Mouse (Mus musculus) urinary bladder, postnatal 36 days (tissue): ENCODE results near the gene Cxcr5.
"Not testable (repeated sequence)": the region's sequence is repeated elsewhere in the genome, so short reads cannot be mapped to it uniquely, and the experiment has no call there.

Source experiments
- DNase-seq, 2 experiments: peaks; one replicate each; pipeline ENCODE4 v3.0.0; 2022; ENCODE audit warnings: low spot score in 2 of 2, mixed read lengths in 1 of 2

The Cxcr5 gene

DNA sequence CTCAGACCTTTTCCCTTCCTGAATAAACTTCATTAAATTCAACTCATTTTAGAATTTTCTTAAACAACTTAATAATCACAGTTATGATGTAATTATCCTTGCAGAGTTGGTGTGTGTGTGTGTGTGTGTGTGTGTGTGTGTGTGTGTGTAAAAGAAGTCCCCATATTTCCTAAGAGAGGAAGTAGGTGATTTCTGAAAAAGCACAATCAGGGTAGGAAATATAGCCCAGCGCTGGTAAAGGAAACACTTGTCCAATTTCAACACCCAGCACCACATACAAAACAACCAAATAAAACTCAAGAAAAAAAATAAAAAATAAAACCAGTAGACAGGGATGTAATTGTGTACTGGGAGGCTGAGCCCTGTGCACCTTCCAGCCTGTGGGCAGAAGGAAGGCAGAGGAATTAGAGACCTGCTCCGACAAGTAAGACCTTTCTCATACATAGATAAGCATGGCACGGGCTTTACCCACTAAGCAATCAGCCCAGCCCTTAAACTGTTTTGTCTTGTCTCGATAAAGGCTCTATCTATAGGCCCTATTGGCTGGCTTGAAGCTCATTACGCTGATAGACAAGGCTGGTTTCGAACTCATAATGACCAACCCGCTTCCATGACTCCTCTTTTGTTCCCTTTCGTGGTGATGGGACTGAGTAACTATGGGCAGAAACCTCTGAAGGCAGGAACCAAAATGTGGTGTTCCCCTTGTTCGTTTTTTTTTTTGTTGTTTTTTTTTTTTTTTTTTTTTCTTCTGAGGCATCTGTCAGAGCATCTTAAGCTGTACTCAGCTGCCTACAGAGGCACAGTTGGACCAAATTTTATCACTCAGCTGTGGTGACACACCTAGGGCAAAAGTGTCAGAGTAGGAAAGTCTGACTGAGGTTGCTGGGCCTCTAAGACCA lies 25.8 kb upstream of the Cxcr5 start:
- no peak for DNase-seq

DNA sequence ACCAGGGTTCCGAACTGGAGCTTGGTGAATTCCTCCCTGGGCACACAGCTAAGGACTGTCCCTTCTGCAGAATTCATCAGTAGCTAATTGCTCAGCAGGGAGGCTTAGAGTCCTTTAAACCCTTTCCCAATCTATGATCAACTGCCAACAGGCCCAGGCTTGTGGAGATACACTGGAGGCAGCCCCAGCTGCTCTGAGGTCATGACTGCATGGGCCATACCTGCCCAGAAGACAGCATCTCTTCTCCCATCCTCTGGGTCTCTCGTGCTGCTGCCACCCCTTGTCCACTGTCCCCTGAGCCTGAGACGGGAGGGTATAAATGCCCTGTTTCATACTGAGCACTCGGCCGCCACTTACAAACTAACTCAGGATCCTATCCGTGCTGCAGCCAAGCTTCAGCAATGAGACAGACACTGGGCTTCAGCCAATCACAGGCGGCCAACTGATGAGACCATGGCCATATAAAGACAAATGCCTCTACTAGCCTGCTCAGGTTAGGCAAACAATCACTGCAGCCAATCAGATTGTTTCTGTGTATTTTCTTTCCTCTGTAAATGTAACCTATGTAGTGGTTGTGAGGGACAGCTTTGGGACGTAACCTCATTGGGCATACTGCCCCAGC lies 25.1 kb upstream of the Cxcr5 start:
- no peak for DNase-seq

DNA sequence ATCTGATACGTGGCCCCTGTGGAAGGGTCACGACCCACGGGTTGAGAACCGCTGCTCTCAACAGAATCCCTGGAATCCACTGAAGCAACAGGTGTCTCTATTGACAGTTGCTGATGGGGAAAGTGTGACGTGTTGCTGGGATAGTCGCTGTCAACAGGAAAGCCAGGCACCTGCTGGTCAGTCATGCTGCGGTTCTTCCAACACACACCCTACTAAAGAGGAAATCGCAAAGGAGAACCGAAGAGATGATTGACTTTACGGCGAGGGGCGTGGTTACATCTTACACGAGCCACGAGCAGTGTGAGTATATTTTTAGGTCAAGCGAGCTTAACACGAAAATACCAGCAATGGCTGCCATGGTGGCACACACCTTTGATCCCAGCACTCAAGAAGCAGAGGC lies 20.7 kb upstream of the Cxcr5 start:
- DNase-seq: no peak

DNA sequence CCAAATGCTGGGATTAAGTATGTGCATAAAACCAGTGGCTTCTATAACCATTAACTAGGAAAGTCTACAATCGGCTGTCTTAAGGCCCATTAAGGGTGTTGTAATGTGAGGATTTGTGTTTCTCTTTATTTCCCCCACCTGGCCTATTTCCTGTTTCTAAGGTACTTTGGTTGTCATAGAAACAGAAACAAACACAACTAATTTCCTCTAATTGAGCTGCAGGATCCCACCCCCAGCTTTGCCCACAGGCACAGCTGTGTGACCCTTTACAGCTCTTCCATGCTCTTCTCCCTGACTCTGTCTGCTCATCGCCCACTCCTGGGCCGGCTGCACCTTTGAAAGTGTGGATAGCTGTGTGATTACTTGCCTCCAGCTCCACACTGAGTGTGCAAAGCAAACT lies 19.7 kb upstream of the Cxcr5 start:
- DNase-seq: no peak

- no peak for DNase-seq
These were observed 18.4 kb upstream of the Cxcr5 start for GRCm38 (mm10) chr9:44580085-44580484.

DNA sequence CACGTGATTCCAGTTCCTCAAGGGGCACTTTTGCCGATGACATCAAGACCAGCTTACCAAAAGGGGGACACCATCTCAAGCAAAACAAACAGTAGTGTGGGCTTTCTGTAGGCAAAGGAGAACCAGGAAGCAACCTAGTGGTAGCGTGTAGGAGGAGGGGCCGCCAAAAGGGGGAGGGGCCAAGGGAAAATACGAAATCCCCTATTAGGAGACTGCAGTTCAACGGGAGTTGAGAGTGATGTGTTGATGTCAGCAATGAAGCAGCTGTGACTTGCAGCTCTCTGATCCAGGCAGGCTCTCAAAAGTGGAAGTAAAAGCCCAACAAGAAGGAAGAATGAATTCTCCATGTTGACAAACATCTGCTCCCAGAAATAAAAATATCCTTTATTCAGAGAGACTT lies 17.7 kb upstream of the Cxcr5 start:
- DNase-seq: no peak

DNA sequence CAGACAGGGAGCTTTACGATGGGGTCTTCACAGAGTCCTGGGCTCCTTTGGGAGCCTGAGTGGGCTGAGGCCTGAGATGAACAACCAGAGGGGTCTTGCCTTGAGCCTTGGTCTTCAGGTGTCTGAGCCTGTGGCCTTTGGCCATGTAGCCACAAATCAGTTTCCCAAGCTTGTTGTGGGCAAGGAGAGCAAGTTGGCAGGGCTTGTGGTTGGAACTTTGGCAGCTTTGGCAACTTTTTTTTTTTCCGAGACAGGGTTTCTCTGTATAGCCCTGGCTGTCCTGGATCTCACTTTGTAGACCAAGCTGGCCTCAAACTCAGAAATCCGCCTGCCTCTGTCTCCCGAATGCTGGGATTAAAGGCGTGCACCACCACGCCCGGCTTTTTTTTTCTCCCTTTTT lies 14.4 kb upstream of the Cxcr5 start:
- not testable (repeated sequence) for DNase-seq

- no peak for DNase-seq
These were observed 13.4 kb upstream of the Cxcr5 start for GRCm38 (mm10) chr9:44575095-44575494.

DNA sequence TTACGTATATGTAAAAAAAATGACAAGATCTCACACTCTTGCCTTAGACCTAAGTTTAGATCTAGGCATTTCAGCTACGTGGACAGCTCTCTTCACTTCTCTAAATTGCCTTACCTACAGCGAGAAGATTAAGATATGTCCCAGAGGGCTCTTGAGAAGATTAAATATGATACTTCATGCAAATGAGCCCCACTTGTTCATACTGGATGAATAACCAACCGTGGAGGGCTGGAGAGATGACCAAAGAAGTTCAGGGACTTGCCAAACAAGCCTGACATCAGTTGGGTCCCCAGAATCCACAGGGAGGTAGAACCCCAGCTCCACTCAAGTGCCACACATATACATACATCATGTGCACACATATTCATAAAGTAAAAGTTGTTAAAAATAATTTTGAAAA lies 11.6 kb upstream of the Cxcr5 start:
- DNase-seq: no peak

DNA sequence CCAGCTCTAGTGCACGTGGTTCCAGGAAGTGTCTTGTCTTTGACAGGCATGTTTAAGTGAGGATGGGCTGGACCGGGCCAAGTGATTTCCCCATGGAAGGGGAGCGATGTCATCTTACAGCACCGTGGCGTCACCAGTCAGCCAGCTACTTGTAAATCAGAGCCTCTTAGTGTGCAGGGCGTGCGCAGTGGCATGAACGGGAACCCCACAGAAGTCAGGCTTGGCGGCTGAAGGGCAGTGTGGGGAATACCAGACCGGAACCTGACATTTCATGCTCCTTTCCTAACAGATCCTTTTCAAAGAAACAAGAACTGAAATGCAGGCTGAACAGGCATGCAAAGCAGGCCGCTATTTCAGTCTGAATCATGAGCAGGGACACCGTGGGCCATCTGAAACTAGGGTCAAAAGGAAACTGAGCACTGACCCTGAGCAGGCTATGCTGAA lies 9.3 kb upstream of the Cxcr5 start:
- DNase-seq: no peak

GRCm38 (mm10) chr9:44568083-44568455 lies 6.4 kb upstream of the Cxcr5 start:
- no peak for DNase-seq

- DNase-seq: no peak
These were observed 5.8 kb upstream of the Cxcr5 start for GRCm38 (mm10) chr9:44567338-44568082.

GRCm38 (mm10) chr9:44565367-44565766 lies 3.7 kb upstream of the Cxcr5 start:
- no peak for DNase-seq

DNA sequence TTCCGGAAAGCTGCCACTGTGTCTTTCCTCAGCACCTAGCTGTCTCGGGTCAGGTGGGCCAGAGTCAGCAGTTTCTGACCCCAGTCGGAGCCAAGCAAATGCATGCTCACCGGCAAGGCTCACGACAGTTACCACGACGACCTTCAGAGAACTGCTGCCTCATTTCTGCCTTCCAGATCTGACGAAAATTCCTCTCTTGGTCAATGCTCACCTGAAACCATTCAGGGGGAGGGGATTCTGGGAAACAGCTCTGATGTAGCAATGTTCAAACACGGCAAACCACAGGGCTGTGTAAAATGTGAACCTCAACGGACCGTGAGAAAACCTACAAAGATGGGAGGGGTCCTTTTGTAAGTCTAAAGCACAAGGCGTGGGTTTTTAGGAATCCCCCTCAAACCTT lies 1.3 kb upstream of the Cxcr5 start:
- no peak for DNase-seq

DNA sequence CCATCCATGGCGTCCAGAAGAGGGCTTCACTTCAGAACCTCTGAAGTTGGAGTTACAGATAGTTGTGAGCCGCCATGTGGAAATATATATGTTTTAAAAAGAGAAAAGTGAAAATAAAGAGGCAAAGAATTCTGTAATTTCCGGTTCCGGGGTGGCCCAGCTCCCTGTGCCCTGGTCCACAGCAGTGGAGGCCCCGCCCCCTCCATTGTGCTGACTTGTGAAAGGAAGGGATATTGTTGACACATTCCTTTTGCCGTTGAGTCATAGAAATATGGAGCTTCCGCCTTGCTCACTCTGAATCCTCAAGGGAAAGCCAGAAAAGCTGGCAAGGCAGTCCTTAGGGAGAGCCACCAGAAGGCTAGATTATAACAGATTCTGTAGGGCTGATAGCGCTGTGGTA lies 9.5 kb downstream of the Cxcr5 start:
- DNase-seq: peak; percentile 58 to 62

DNA sequence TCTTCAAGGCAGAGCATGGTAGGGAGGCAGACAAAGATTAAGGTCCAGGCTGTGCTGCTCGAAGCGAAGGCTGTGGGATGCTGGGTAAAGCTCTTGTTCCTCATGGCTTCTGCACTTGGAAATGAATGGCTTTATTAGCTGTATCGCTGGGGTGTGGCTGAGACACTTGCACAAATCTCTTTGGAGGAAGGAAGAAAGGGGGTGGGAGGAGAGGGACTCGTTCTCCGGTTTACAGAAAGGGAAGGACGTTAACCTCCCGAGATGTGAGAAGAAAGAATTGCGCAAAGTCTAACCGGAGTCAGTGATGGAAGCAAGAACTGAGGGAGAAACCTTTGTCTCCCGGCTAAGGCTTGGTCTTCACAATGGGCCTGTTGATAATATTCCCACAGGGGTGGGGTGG lies 10.5 kb downstream of the Cxcr5 start:
- no peak for DNase-seq

DNA sequence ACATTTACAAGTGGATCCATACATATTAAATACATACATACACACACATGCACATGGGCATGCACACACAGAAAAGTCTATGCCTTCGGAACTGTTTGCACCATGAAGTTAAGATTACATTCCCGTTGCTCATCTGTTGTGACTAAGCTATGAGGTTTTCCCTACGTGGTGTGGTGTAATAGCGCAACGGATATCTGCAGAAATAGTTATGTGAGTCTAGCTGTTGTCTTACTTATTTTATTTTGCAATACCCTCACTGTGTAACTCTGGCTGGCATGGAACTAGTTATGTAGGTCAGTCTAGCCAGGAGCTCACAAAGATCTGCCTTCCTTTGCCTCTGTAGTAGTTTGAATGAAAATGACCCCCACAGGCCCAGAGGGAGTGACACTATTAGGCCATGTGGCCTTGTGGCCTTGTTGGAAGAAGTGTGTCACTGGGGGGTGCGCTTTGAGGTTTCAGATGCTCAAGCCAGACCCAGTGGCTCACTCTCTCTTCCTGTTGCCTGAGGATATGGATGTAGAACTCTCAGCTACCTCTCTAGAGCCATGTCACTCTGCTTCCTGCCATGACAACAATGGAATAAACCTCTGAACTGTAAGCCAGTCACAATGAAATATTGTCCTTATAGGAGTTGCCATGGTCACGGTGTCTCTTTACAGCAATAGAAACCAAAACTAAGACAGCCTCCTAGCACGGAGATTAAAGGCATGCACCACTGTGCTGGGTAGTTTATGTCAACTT lies 13.1 kb downstream of the Cxcr5 start:
- no peak for DNase-seq

DNA sequence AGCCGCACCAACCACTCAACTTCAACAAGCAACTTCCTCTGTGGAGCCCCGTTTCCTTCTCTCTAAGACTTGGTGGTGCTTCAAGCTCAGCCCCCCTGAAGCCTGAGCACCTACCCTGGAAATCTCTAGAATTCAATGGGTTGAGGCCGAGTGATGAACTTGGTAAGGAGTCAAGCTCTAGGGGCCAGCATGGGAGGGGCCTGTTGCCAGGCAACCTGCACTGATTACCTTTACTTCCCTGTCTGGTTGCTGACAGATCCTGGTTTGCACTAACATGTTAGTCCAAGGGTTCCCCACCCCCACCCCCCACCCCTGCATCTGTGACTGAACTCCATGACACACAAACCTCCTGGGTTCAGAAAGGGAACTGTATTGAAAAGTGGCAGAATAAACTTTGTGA lies 16.7 kb downstream of the Cxcr5 start:
- no peak for DNase-seq

DNA sequence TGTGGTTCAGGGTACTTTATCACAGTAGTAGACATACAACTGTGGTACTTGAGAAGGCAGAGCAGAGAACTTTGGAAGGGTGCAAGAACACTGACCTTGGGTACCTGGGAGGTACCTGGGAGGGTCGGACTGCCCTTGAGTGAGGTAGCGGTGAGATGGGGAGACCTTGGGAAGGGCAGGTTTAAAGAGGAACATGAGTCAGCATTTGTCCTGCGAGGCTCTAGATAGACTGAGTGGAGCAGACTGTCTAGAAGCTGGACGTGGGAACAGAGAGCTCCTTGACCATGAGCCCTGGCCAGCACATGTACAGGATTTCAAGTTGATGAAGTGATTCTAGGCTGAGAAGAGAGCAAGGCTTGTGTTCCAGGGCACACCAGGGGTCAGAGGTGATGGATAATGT lies 19.3 kb downstream of the Cxcr5 start:
- no peak for DNase-seq

DNA sequence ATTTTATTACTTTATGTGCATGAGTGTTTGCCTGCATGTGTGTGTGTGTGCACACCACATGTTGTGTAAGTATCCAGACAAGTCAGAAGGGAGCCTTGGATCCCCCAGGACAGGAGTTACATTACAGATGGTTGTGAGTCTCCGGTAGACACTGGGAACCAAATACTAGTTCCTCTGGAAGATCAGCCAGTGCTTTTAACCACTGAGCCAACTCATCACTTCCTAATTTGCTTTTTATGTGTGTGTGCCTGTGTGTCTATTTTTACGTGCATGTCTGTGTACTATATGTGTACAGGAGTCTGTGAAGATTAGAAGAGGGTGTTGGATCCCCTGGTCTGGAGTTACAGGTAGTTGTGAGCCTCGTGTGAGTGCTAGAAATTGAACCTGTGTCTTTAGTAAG lies 21.0 kb downstream of the Cxcr5 start:
- no peak for DNase-seq

GRCm38 (mm10) chr9:44539816-44540421 lies 21.8 kb downstream of the Cxcr5 start:
- no peak for DNase-seq
